Mouse (Mus musculus): ENCODE data around the gene Krt23.

Gene Krt23

DNA sequence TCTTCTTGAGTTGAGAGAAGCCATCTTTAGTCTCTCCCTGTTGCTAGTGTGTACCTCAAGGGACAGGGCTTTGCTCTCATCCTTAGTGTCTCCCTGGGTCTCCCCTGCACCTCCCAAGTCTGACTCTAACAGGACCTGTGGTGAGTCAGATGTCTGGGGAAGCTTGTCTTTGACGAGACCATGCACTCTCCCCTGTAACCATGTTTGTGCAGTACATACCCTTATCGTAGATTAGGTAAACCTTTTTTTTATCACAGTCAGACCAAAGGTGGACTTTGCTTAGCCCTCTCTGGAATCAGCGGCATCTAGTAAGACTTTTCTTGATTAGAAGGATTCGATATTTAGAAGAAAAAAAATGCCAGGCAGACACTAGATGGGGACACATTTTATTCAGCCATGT, 38.9 kb downstream of the Krt23 start:
- no peak for DNase-seq (ENCODE audit: low spot score)

DNA sequence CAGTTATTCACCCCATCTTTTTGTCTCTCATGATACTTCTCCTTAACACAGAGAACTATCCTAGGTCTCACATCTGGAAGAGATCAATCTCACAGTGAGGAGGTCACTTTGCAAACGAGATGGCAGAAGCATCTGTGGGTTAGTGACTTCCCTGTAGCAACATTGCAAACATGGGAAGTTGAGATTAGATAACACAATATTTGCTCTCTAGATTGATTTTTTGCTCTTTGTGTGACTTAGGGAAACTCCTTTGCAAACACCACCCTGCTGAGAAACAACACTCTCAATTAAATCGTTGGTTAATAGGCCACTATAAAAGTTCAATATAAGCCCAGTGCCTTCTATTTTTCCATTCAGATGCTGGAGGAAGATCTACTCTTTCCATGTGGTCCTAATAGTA, 44.2 kb downstream of the Krt23 start:
- no peak for DNase-seq (ENCODE audit: low spot score)

DNA sequence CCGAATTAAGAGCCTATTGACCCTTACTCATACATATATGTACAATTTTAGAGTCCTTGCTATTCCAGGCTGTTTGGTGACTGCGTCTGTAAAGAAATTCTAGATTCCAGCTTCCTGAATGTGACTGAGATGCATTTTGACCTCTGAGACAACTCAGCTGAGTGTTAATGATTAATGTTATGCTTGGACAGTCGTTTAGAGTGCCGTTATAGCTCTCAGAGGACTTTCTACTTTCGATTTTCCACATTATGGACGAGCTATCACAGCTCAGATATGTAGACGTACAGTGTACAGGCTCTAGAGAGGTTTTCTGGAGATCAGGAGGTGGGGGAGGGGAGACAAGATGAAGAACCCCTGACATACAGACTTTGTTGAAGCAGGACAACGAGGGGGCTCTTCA, 51.7 kb downstream of the Krt23 start:
- no peak for DNase-seq (ENCODE audit: low spot score)

DNA sequence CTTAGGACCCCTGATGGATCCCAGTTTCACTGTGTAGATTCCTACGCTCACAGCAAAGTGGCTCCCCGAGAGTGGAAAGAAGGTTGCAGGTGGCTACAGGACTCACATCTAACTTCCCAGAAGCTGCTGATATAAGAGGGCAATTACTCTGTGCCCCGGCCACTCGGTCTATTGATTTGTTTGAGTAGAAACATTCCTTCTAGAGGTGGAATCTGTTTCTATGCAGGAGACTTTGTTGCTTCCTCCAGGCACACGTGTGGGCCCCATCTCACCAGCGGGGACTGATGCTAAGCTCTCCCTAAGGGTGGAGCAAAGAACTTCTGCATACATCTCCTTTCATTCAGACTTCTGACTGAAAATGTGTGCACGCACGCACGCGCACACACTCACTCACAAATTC, 53.5 kb downstream of the Krt23 start:
- DNase-seq (ENCODE audit: low spot score) = no peak

- DNase-seq (ENCODE audit: low spot score) = no peak
Measured at GRCm38 (mm10) chr11:99437972-99438371, 55.0 kb downstream of the Krt23 start, which contains the start of gene Krt20. Gene Krt20, minus strand, starts transcription at chr11:99438150.

DNA sequence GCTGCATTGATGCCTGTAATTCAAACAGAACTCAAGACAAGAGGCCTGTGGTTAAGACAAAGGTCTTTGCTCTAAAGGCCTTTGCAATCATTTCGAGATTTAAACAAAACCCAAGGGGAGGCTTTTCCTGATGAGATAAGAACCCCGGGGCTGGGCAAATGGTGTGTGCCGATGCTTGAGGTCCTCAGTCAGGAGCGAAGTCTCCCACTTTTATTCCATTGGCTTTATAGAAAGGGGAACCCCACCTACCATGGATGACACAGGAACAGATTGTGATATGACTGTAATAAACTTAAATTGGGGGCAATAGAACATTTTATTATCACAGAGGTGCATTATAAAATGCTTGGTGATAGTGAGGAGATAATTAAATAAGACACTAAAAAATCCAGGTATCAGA, 56.3 kb downstream of the Krt23 start:
- no peak for DNase-seq (ENCODE audit: low spot score)

DNA sequence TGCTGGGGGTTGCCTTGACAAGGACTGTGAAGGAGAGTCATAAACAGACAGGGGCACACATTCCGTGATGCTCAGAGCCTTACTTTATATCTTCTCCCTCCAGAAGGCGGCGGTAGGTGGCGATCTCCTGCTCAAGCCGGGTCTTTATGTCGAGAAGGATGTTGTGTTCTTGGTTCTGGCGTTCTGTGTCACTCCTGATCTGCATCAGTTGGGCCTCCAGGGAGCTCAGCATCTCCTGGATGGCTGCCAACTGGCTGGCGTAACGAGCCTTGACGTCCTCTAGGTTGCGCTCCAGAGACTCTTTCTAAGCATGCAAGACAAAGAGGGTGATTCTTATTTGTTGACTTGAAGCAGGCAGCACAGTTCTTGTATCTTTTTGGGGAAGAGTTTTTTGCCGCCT, 62.3 kb downstream of the Krt23 start:
- DNase-seq (ENCODE audit: low spot score) = no peak
